Mouse (Mus musculus) forebrain, embryonic 16.5 days (tissue): Measurements from ENCODE around the gene Gm45717. TPM values are rescaled to one million over a fixed set of nuclear protein-coding genes. Genes with fewer than 3 reads are reported as not detected.
A peak's percentile ranks its signal among the peaks of the same experiment; 100 is the strongest.

Experiments
- ATAC-seq: fragments of 200-750 bp; cut with Nextera tagmentation; 2 replicates; pipeline ENCODE4 v1.8.0; 2017; ENCODE audit warnings: mild to moderate bottlenecking, moderate library complexity
- H3K27ac ChIP-seq: fragments of 300-500 bp; sonication (generic); 2 replicates; pipeline ENCODE4 v1.5.1; 2014; ENCODE audit warnings: low read length, control low read depth
- H3K27me3 ChIP-seq: fragments of 300-500 bp; sonication (generic); replicated peaks from 2 replicates; pipeline ENCODE4 v1.6.1; 2014; ENCODE audit warnings: low read length; ENCODE audit not compliant: control insufficient read depth, insufficient read depth
- H3K36me3 ChIP-seq: fragments of 300-500 bp; sonication (generic); 2 replicates; pipeline ENCODE4 v1.6.1; 2014; ENCODE audit not compliant: control insufficient read depth, insufficient read depth
- H3K4me1 ChIP-seq: fragments of 300-500 bp; sonication (generic); replicated peaks from 2 replicates; pipeline ENCODE4 v1.6.1; 2014; ENCODE audit warnings: low read length; ENCODE audit not compliant: control insufficient read depth, insufficient read depth
- H3K4me2 ChIP-seq: fragments of 300-500 bp; sonication (generic); 2 replicates; pipeline ENCODE4 v1.6.1; 2014; ENCODE audit warnings: mild to moderate bottlenecking, low read length, control low read depth
- H3K4me3 ChIP-seq: fragments of 300-500 bp; sonication (generic); replicated peaks from 2 replicates; pipeline ENCODE4 v1.5.1; 2014; ENCODE audit warnings: mild to moderate bottlenecking, low read length, control low read depth
- H3K9ac ChIP-seq: fragments of 300-500 bp; sonication (generic); replicated peaks from 2 replicates; pipeline ENCODE4 v1.6.1; 2014; ENCODE audit warnings: low read depth, low read length, control low read depth
- H3K9me3 ChIP-seq: fragments of 300-500 bp; sonication (generic); 2 replicates; pipeline ENCODE4 v1.6.1; 2016; ENCODE audit warnings: low read length; ENCODE audit not compliant: control insufficient read depth
- WGBS: fragments of 180-500 bp; shearing (Covaris S2); extraction: QIAGEN DNeasy Blood & Tissue Kit; methylation state at CpG from one replicate; pipeline ENCODE4 v1.1.7; 2014; 5-methylcytosine and 5-hydroxymethylcytosine counted together
- polyA plus RNA-seq: library from polyadenylated mRNA; unstranded; fragments of >200 nt; fragmentation: Nextera tagmentation; extraction: Ambion mirVana; gene quantifications from 2 replicates; pipeline ENCODE4 v1.2.1, GENCODE M21; 2015

The Gm45717 gene
- polyA plus RNA-seq, 1 experiment from 2014 or later, result not detected

- no peak for ATAC-seq
- Histone ChIP-seq H3K4me3 (no peak overlapping the region), H3K4me2 (no peak overlapping the region), H3K27ac (no peak overlapping the region), H3K27me3 (no peaks in the 10 kb centered on the region), H3K9ac (no peak overlapping the region), H3K9me3 (no peaks in the 10 kb centered on the region), H3K4me1 (no peaks in the 10 kb centered on the region), H3K36me3 (no peaks in the 10 kb centered on the region)
- 90% methylated on average over 8 of the region's 8 CpGs for WGBS
These were observed 7.6 kb downstream of the Gm45717 start for GRCm38 (mm10) chr7:140948161-140948560.

GRCm38 (mm10) chr7:140946980-140947379, 8.8 kb downstream of the Gm45717 start:
- Histone ChIP-seq H3K4me1 (peaks cover 2% of the 10 kb centered on the region; the same call in 1 of the 2 replicates), H3K4me3 (no peak overlapping the region), H3K27ac (no peak overlapping the region), H3K27me3 (no peaks in the 10 kb centered on the region), H3K4me2 (no peak overlapping the region), H3K9ac (no peak overlapping the region), H3K9me3 (no peaks in the 10 kb centered on the region), H3K36me3 (no peaks in the 10 kb centered on the region)
- ATAC-seq, result no peak
- 77% methylated on average over 7 of the region's 7 CpGs for WGBS

GRCm38 (mm10) chr7:140946311-140946710, 9.4 kb downstream of the Gm45717 start:
- Histone ChIP-seq H3K36me3 (no peaks in the 10 kb centered on the region), H3K27ac (no peak overlapping the region), H3K9me3 (no peaks in the 10 kb centered on the region), H3K4me1 (peaks cover 7% of the 10 kb centered on the region), H3K27me3 (no peaks in the 10 kb centered on the region), H3K4me3 (no peak overlapping the region), H3K4me2 (no peak overlapping the region), H3K9ac (no peak overlapping the region)
- 96% methylated on average over 10 of the region's 10 CpGs for WGBS
- ATAC-seq, result no peak

GRCm38 (mm10) chr7:140945247-140945646, 10.5 kb downstream of the Gm45717 start:
- Histone ChIP-seq H3K27ac (no peak overlapping the region), H3K4me2 (no peak overlapping the region), H3K36me3 (no peaks in the 10 kb centered on the region), H3K27me3 (no peaks in the 10 kb centered on the region), H3K9ac (no peak overlapping the region), H3K4me1 (peaks cover 11% of the 10 kb centered on the region), H3K9me3 (no peaks in the 10 kb centered on the region), H3K4me3 (no peak overlapping the region)
- 93% methylated on average over 5 of the region's 5 CpGs for WGBS
- no peak for ATAC-seq

- no peak overlapping the region for H3K9ac ChIP-seq
- H3K4me1 ChIP-seq, result peaks cover 11% of the 10 kb centered on the region
- H3K9me3 ChIP-seq, result no peaks in the 10 kb centered on the region
- H3K27me3 ChIP-seq, result no peaks in the 10 kb centered on the region
- H3K4me3 ChIP-seq, result no peak overlapping the region
- WGBS, result 89% methylated on average over 7 of the region's 7 CpGs
- H3K27ac ChIP-seq, result no peak overlapping the region
- no peak overlapping the region for H3K4me2 ChIP-seq
- ATAC-seq, result no peak
- no peaks in the 10 kb centered on the region for H3K36me3 ChIP-seq
These were observed 11.5 kb downstream of the Gm45717 start for GRCm38 (mm10) chr7:140944236-140944635.

GRCm38 (mm10) chr7:140943356-140943755, 12.4 kb downstream of the Gm45717 start:
- ATAC-seq, result no peak
- Histone ChIP-seq H3K27ac (no peak overlapping the region), H3K27me3 (no peaks in the 10 kb centered on the region), H3K4me2 (no peak overlapping the region), H3K36me3 (no peaks in the 10 kb centered on the region), H3K9ac (no peak overlapping the region), H3K9me3 (no peaks in the 10 kb centered on the region), H3K4me3 (no peak overlapping the region), H3K4me1 (peaks cover 11% of the 10 kb centered on the region)
- WGBS, result 85% methylated on average over 4 of the region's 4 CpGs

GRCm38 (mm10) chr7:140942811-140943210, 12.9 kb downstream of the Gm45717 start:
- 94% methylated on average over 10 of the region's 10 CpGs for WGBS
- H3K9ac ChIP-seq, result no peak overlapping the region
- no peak for ATAC-seq
- H3K27ac ChIP-seq, result no peak overlapping the region
- H3K9me3 ChIP-seq, result no peaks in the 10 kb centered on the region
- no peak overlapping the region for H3K4me3 ChIP-seq
- H3K27me3 ChIP-seq, result no peaks in the 10 kb centered on the region
- no peaks in the 10 kb centered on the region for H3K36me3 ChIP-seq
- H3K4me1 ChIP-seq, result peaks cover 11% of the 10 kb centered on the region
- no peak overlapping the region for H3K4me2 ChIP-seq

GRCm38 (mm10) chr7:140942341-140942740, 13.4 kb downstream of the Gm45717 start:
- Histone ChIP-seq H3K27ac (no peak overlapping the region), H3K4me1 (peaks cover 11% of the 10 kb centered on the region), H3K9ac (peak overlapping the region; percentile 55), H3K4me2 (peak overlapping the region; percentile 65), H3K9me3 (no peaks in the 10 kb centered on the region), H3K36me3 (no peaks in the 10 kb centered on the region), H3K4me3 (peak overlapping the region; percentile 54), H3K27me3 (no peaks in the 10 kb centered on the region)
- ATAC-seq, result no peak
- 69% methylated on average over 9 of the region's 9 CpGs for WGBS

GRCm38 (mm10) chr7:140941222-140942051, 14.3 kb downstream of the Gm45717 start, which contains the start of gene Pgghg:
Gene Pgghg, plus strand, starts transcription at chr7:140941391.
- 3% methylated on average over 33 of the region's 33 CpGs for WGBS
- H3K4me2 ChIP-seq, result peak within 1 kb of the TSS; percentile 65
- no peak within 1 kb of the TSS; the same call in 1 of the 2 replicates for H3K27ac ChIP-seq
- ATAC-seq, result peak; percentile 93
- peak within 1 kb of the TSS; percentile 54 for H3K4me3 ChIP-seq
- H3K4me1 ChIP-seq, result peaks cover 11% of the 10 kb centered on the region
- H3K9ac ChIP-seq, result peak within 1 kb of the TSS; percentile 55
- H3K27me3 ChIP-seq, result no peaks in the 10 kb centered on the region
- H3K9me3 ChIP-seq, result no peaks in the 10 kb centered on the region
- no peaks in the 10 kb centered on the region for H3K36me3 ChIP-seq
